Mouse (Mus musculus) liver, embryonic 13.5 days (tissue): ENCODE data around the gene Pdxdc1. TPM values are rescaled to one million over a fixed set of nuclear protein-coding genes. Genes with fewer than 3 reads are reported as not detected.

Source experiments
- ATAC-seq: fragments of 200-750 bp; cut with Nextera tagmentation; 2 replicates; pipeline ENCODE4 v1.8.0; 2017; ENCODE audit warnings: low read depth, mild to moderate bottlenecking, moderate number of reproducible peaks, moderate library complexity
- DNase-seq: peaks from one replicate; pipeline ENCODE4 v3.0.0; 2022
- H3K27ac ChIP-seq: fragments of 300-500 bp; sonication (generic); 2 replicates; pipeline ENCODE4 v1.5.1; 2015; ENCODE audit warnings: moderate library complexity, mild to moderate bottlenecking, inconsistent platforms
- H3K27me3 ChIP-seq: fragments of 300-500 bp; sonication (generic); 2 replicates; pipeline ENCODE4 v1.6.1; 2015; ENCODE audit warnings: mild to moderate bottlenecking, inconsistent platforms
- H3K36me3 ChIP-seq: fragments of 300-500 bp; sonication (generic); 2 replicates; pipeline ENCODE4 v1.6.1; 2015; ENCODE audit warnings: mild to moderate bottlenecking, inconsistent platforms
- H3K4me1 ChIP-seq: fragments of 300-500 bp; sonication (generic); replicated peaks from 2 replicates; pipeline ENCODE4 v1.6.1; 2015; ENCODE audit warnings: inconsistent platforms
- H3K4me2 ChIP-seq: fragments of 300-500 bp; sonication (generic); 2 replicates; pipeline ENCODE4 v1.6.1; 2015; ENCODE audit warnings: inconsistent platforms, mild to moderate bottlenecking, moderate library complexity
- H3K4me3 ChIP-seq: fragments of 300-500 bp; sonication (generic); replicated peaks from 2 replicates; pipeline ENCODE4 v1.5.1; 2015; ENCODE audit warnings: mild to moderate bottlenecking, inconsistent platforms
- H3K9ac ChIP-seq: fragments of 300-500 bp; sonication (generic); 2 replicates; pipeline ENCODE4 v1.6.1; 2015; ENCODE audit warnings: mild to moderate bottlenecking, inconsistent platforms
- H3K9me3 ChIP-seq: fragments of 300-500 bp; sonication (generic); replicated peaks from 2 replicates; pipeline ENCODE4 v1.6.1; 2016; ENCODE audit warnings: inconsistent platforms
- WGBS: fragments of 180-500 bp; shearing (Covaris S2); methylation state at CpG from one replicate; pipeline ENCODE4 v1.1.7; 2015; ENCODE audit not compliant: insufficient replicate concordance; 5-methylcytosine and 5-hydroxymethylcytosine counted together
- polyA plus RNA-seq: library from polyadenylated mRNA; unstranded; fragments of >200 nt; fragmentation: Nextera tagmentation; extraction: Ambion mirVana; gene quantifications from 2 replicates; pipeline ENCODE4 v1.2.1, GENCODE M21; 2015

Gene Pdxdc1
- polyA plus RNA-seq, 1 experiment from 2014 or later: 24.2 TPM

- no peaks in the 10 kb centered on the region for H3K27me3 ChIP-seq
- no peak overlapping the region for H3K27ac ChIP-seq
- ATAC-seq (no peak), DNase-seq (no peak)
- no peaks in the 10 kb centered on the region for H3K36me3 ChIP-seq
- no peaks in the 10 kb centered on the region for H3K4me1 ChIP-seq
- no peak overlapping the region for H3K4me2 ChIP-seq
- H3K4me3 ChIP-seq: no peak overlapping the region
- 80% methylated on average over 7 of the region's 7 CpGs for WGBS
- no peak overlapping the region for H3K9ac ChIP-seq
- no peaks in the 10 kb centered on the region for H3K9me3 ChIP-seq
Measured at GRCm38 (mm10) chr16:13921781-13922180, 18.9 kb upstream of the Pdxdc1 start.

GRCm38 (mm10) chr16:13921063-13921462 is 18.1 kb upstream of the Pdxdc1 start:
- WGBS: 70% methylated on average over 6 of the region's 6 CpGs
- no peak for DNase-seq
- H3K36me3 ChIP-seq: no peaks in the 10 kb centered on the region

GRCm38 (mm10) chr16:13920093-13920492 is 17.2 kb upstream of the Pdxdc1 start:
- Histone ChIP-seq H3K27me3 (no peaks in the 10 kb centered on the region), H3K36me3 (no peaks in the 10 kb centered on the region), H3K4me3 (no peak overlapping the region), H3K4me1 (no peaks in the 10 kb centered on the region), H3K9ac (no peak overlapping the region), H3K27ac (no peak overlapping the region), H3K4me2 (no peak overlapping the region), H3K9me3 (no peaks in the 10 kb centered on the region)
- ATAC-seq: no peak
- WGBS: 80% methylated on average over 5 of the region's 5 CpGs
- DNase-seq: no peak

More at GRCm38 (mm10) chr16:13921063-13921462, 18.1 kb upstream of the Pdxdc1 start:
- H3K27ac ChIP-seq: no peak overlapping the region
- ATAC-seq: no peak
- no peak overlapping the region for H3K4me2 ChIP-seq
- no peaks in the 10 kb centered on the region for H3K4me1 ChIP-seq
- no peaks in the 10 kb centered on the region for H3K9me3 ChIP-seq
- no peak overlapping the region for H3K9ac ChIP-seq
- no peaks in the 10 kb centered on the region for H3K27me3 ChIP-seq
- no peak overlapping the region for H3K4me3 ChIP-seq

- no peak overlapping the region for H3K9ac ChIP-seq
- H3K9me3 ChIP-seq: no peaks in the 10 kb centered on the region
- no peak overlapping the region for H3K4me3 ChIP-seq
- H3K36me3 ChIP-seq: no peaks in the 10 kb centered on the region
- no peak for ATAC-seq
- WGBS: 44% methylated on average over 3 of the region's 3 CpGs
- peaks cover 10% of the 10 kb centered on the region for H3K4me1 ChIP-seq
- no peak for DNase-seq
- H3K4me2 ChIP-seq: no peak overlapping the region
- no peak overlapping the region for H3K27ac ChIP-seq
- H3K27me3 ChIP-seq: no peaks in the 10 kb centered on the region
Measured at GRCm38 (mm10) chr16:13907297-13907696, 4.4 kb upstream of the Pdxdc1 start.

- Histone ChIP-seq H3K9ac (peak overlapping the region; percentile 96), H3K4me2 (peak overlapping the region; percentile 85), H3K9me3 (no peaks in the 10 kb centered on the region), H3K4me1 (peaks cover 29% of the 10 kb centered on the region), H3K36me3 (no peaks in the 10 kb centered on the region), H3K27me3 (no peaks in the 10 kb centered on the region), H3K27ac (peak overlapping the region; percentile 85), H3K4me3 (peak overlapping the region; percentile 96)
- 3% methylated on average over 8 of the region's 8 CpGs for WGBS
- ATAC-seq: peak; percentile 60
- DNase-seq: no peak
Measured at GRCm38 (mm10) chr16:13903488-13903887, 557 bp upstream of the Pdxdc1 start.

GRCm38 (mm10) chr16:13902397-13902831 is 517 bp downstream of the Pdxdc1 start:
- Histone ChIP-seq H3K27ac (peak overlapping the region; percentile 85), H3K4me1 (peaks cover 33% of the 10 kb centered on the region), H3K4me2 (peak overlapping the region; percentile 85), H3K9ac (peak overlapping the region; percentile 96), H3K4me3 (peak overlapping the region; percentile 96), H3K36me3 (no peaks in the 10 kb centered on the region), H3K9me3 (no peaks in the 10 kb centered on the region), H3K27me3 (no peaks in the 10 kb centered on the region)
- ATAC-seq (no peak), DNase-seq (no peak)
- under 1% methylated on average over 30 of the region's 30 CpGs for WGBS

- Histone ChIP-seq H3K27me3 (no peaks in the 10 kb centered on the region), H3K9me3 (no peaks in the 10 kb centered on the region), H3K4me2 (no peak overlapping the region), H3K4me3 (no peak overlapping the region), H3K27ac (peak overlapping the region; percentile 11; the same call in 1 of the 2 replicates), H3K4me1 (peaks cover 48% of the 10 kb centered on the region), H3K9ac (no peak overlapping the region), H3K36me3 (no peaks in the 10 kb centered on the region)
- no peak for DNase-seq
- 44% methylated on average over 2 of the region's 2 CpGs for WGBS
- ATAC-seq: no peak
Measured at GRCm38 (mm10) chr16:13898981-13899380, 4.0 kb downstream of the Pdxdc1 start.

GRCm38 (mm10) chr16:13896357-13896756 is 6.6 kb downstream of the Pdxdc1 start:
- Histone ChIP-seq H3K36me3 (no peaks in the 10 kb centered on the region), H3K9me3 (no peaks in the 10 kb centered on the region), H3K27me3 (no peaks in the 10 kb centered on the region), H3K27ac (no peak overlapping the region), H3K4me2 (no peak overlapping the region), H3K9ac (no peak overlapping the region), H3K4me1 (peaks cover 30% of the 10 kb centered on the region), H3K4me3 (no peak overlapping the region)
- WGBS: 36% methylated on average over 3 of the region's 3 CpGs
- ATAC-seq: peak; percentile 57
- no peak for DNase-seq

- Histone ChIP-seq H3K9me3 (no peaks in the 10 kb centered on the region), H3K4me2 (no peak overlapping the region), H3K36me3 (no peaks in the 10 kb centered on the region), H3K27ac (no peak overlapping the region), H3K4me1 (peaks cover 28% of the 10 kb centered on the region), H3K27me3 (no peaks in the 10 kb centered on the region), H3K9ac (no peak overlapping the region), H3K4me3 (no peak overlapping the region)
- no peak for DNase-seq
- 53% methylated on average over 3 of the region's 3 CpGs for WGBS
- ATAC-seq: peak; percentile 49; the same call in 1 of the 2 replicates
Measured at GRCm38 (mm10) chr16:13895740-13896139, 7.2 kb downstream of the Pdxdc1 start.

- no peaks in the 10 kb centered on the region for H3K36me3 ChIP-seq
- H3K4me2 ChIP-seq: no peak overlapping the region
- no peak overlapping the region for H3K4me3 ChIP-seq
- no peak overlapping the region for H3K9ac ChIP-seq
- H3K27me3 ChIP-seq: no peaks in the 10 kb centered on the region
- 66% methylated on average over 2 of the region's 2 CpGs for WGBS
- no peak for DNase-seq
- H3K9me3 ChIP-seq: no peaks in the 10 kb centered on the region
- H3K4me1 ChIP-seq: peaks cover 26% of the 10 kb centered on the region
- no peak overlapping the region for H3K27ac ChIP-seq
- no peak for ATAC-seq
Measured at GRCm38 (mm10) chr16:13894097-13894496, 8.8 kb downstream of the Pdxdc1 start.

GRCm38 (mm10) chr16:13892850-13893249 is 10.1 kb downstream of the Pdxdc1 start:
- no peak overlapping the region for H3K9ac ChIP-seq
- no peak for DNase-seq

GRCm38 (mm10) chr16:13890449-13890848 is 12.5 kb downstream of the Pdxdc1 start:
- 57% methylated on average over 2 of the region's 2 CpGs for WGBS
- no peak overlapping the region for H3K9ac ChIP-seq
- no peak overlapping the region for H3K4me2 ChIP-seq
- H3K4me3 ChIP-seq: no peak overlapping the region
- no peaks in the 10 kb centered on the region for H3K27me3 ChIP-seq
- H3K4me1 ChIP-seq: peaks cover 5% of the 10 kb centered on the region; the same call in 1 of the 2 replicates
- H3K9me3 ChIP-seq: no peaks in the 10 kb centered on the region
- no peak for ATAC-seq
- no peak overlapping the region for H3K27ac ChIP-seq
- no peaks in the 10 kb centered on the region for H3K36me3 ChIP-seq
- no peak for DNase-seq

More at GRCm38 (mm10) chr16:13892850-13893249, 10.1 kb downstream of the Pdxdc1 start:
- no peak overlapping the region for H3K4me2 ChIP-seq
- no peak for ATAC-seq
- H3K9me3 ChIP-seq: no peaks in the 10 kb centered on the region
- peaks cover 16% of the 10 kb centered on the region for H3K4me1 ChIP-seq
- no peak overlapping the region for H3K27ac ChIP-seq
- H3K4me3 ChIP-seq: no peak overlapping the region
- H3K36me3 ChIP-seq: no peaks in the 10 kb centered on the region
- no peaks in the 10 kb centered on the region for H3K27me3 ChIP-seq
